Mouse (Mus musculus) embryonic facial prominence, embryonic 14.5 days (tissue): Measurements from ENCODE around the gene Sh2d2a. TPM values are rescaled to one million over a fixed set of nuclear protein-coding genes. Genes with fewer than 3 reads are reported as not detected.

Experiments
- ATAC-seq: fragments of 200-750 bp; cut with Nextera tagmentation; 2 replicates; pipeline ENCODE4 v1.8.0; 2017; ENCODE audit warnings: low read depth, moderate number of reproducible peaks, moderate TSS enrichment
- DNase-seq: peaks from one replicate; pipeline ENCODE4 v3.0.0-alpha.2; 2015; ENCODE audit warnings: low spot score
- H3K27ac ChIP-seq: fragments of 300-500 bp; sonication (generic); replicated peaks from 2 replicates; pipeline ENCODE4 v1.5.1; 2014; ENCODE audit warnings: low read depth, mild to moderate bottlenecking, low read length, moderate library complexity
- H3K27me3 ChIP-seq: fragments of 300-500 bp; sonication (generic); replicated peaks from 2 replicates; pipeline ENCODE4 v1.6.1; 2014; ENCODE audit warnings: low read length; ENCODE audit not compliant: control insufficient read depth, insufficient read depth
- H3K36me3 ChIP-seq: fragments of 300-500 bp; sonication (generic); 2 replicates; pipeline ENCODE4 v1.6.1; 2014; ENCODE audit warnings: low read length, mixed read lengths; ENCODE audit not compliant: control insufficient read depth, insufficient read depth
- H3K4me1 ChIP-seq: fragments of 300-500 bp; sonication (generic); 2 replicates; pipeline ENCODE4 v1.6.1; 2014; ENCODE audit warnings: antibody characterized with exemption, low read length; ENCODE audit not compliant: control insufficient read depth, insufficient read depth
- H3K4me2 ChIP-seq: fragments of 300-500 bp; sonication (generic); 2 replicates; pipeline ENCODE4 v1.6.1; 2014; ENCODE audit warnings: low read depth, mild to moderate bottlenecking, low read length, moderate library complexity, mixed read lengths
- H3K4me3 ChIP-seq: fragments of 300-500 bp; sonication (generic); 2 replicates; pipeline ENCODE4 v1.5.1; 2014; ENCODE audit warnings: low read depth, mild to moderate bottlenecking, low read length
- H3K9ac ChIP-seq: fragments of 300-500 bp; sonication (generic); 2 replicates; pipeline ENCODE4 v1.6.1; 2014; ENCODE audit warnings: low read depth, mild to moderate bottlenecking, low read length, moderate library complexity, mixed read lengths
- H3K9me3 ChIP-seq: fragments of 300-500 bp; sonication (generic); 2 replicates; pipeline ENCODE4 v1.6.1; 2016; ENCODE audit warnings: low read length; ENCODE audit not compliant: control insufficient read depth
- WGBS: fragments of 180-500 bp; shearing (Covaris S2); extraction: QIAGEN DNeasy Blood & Tissue Kit; methylation state at CpG from one replicate; pipeline ENCODE4 v1.1.7; 2014; 5-methylcytosine and 5-hydroxymethylcytosine counted together
- polyA plus RNA-seq: library from polyadenylated mRNA; unstranded; fragments of >200 nt; fragmentation: Nextera tagmentation; extraction: Ambion mirVana; gene quantifications from 2 replicates; pipeline ENCODE4 v1.2.1, GENCODE M21; 2014

Gene Sh2d2a
- polyA plus RNA-seq = 0.08 TPM in 1 of 2 replicates, not detected in the other

- Histone ChIP-seq H3K9ac (no peak within 1 kb of the TSS), H3K4me2 (no peak within 1 kb of the TSS), H3K9me3 (no peaks in the 10 kb centered on the region), H3K27me3 (no peaks in the 10 kb centered on the region), H3K4me3 (no peak within 1 kb of the TSS), H3K4me1 (no peaks in the 10 kb centered on the region), H3K36me3 (no peaks in the 10 kb centered on the region), H3K27ac (no peak within 1 kb of the TSS)
- 64% methylated on average over 7 of the region's 7 CpGs for WGBS
- DNase-seq (no peak), ATAC-seq (no peak)
These were observed at the start of gene Sh2d2a for GRCm38 (mm10) chr3:87846650-87847110. TSS of gene Sh2d2a (plus strand) at chr3:87846755.

GRCm38 (mm10) chr3:87801681-87802080 lies 44.9 kb upstream of the Sh2d2a start:
- DNase-seq (no peak), ATAC-seq (no peak)
- Histone ChIP-seq H3K27ac (no peak overlapping the region), H3K4me1 (peaks cover 21% of the 10 kb centered on the region), H3K4me2 (no peak overlapping the region), H3K9me3 (no peaks in the 10 kb centered on the region), H3K9ac (no peak overlapping the region), H3K27me3 (peaks cover 65% of the 10 kb centered on the region), H3K4me3 (no peak overlapping the region), H3K36me3 (no peaks in the 10 kb centered on the region)
- WGBS = 68% methylated on average over 4 of the region's 5 CpGs

- Histone ChIP-seq H3K4me3 (0 out of 2 replicates have a peak overlapping the region, but pooled peaks have one; percentile 17), H3K4me2 (peak overlapping the region; percentile 44), H3K27me3 (peaks cover 66% of the 10 kb centered on the region), H3K27ac (no peak overlapping the region), H3K9ac (no peak overlapping the region), H3K4me1 (0 out of 2 replicates have a peak, but pooled peaks cover 4% of the 10 kb centered on the region), H3K9me3 (no peaks in the 10 kb centered on the region), H3K36me3 (no peaks in the 10 kb centered on the region)
- WGBS = 6% methylated on average over 26 of the region's 26 CpGs
- no peak for DNase-seq
- no peak for ATAC-seq
These were observed 42.4 kb upstream of the Sh2d2a start for GRCm38 (mm10) chr3:87804038-87804677.

- Histone ChIP-seq H3K4me3 (peak overlapping the region; percentile 26), H3K36me3 (no peaks in the 10 kb centered on the region), H3K27me3 (peaks cover 56% of the 10 kb centered on the region), H3K4me2 (peak overlapping the region; percentile 30), H3K4me1 (0 out of 2 replicates have a peak, but pooled peaks cover 4% of the 10 kb centered on the region), H3K9ac (no peak overlapping the region), H3K27ac (no peak overlapping the region), H3K9me3 (no peaks in the 10 kb centered on the region)
- peak; percentile 53; the same call in 1 of the 2 replicates for ATAC-seq
- no peak for DNase-seq
- WGBS = 5% methylated on average over 28 of the region's 28 CpGs
These were observed 37.1 kb upstream of the Sh2d2a start for GRCm38 (mm10) chr3:87809322-87809962.

GRCm38 (mm10) chr3:87811297-87811696 lies 35.3 kb upstream of the Sh2d2a start:
- Histone ChIP-seq H3K27me3 (peaks cover 53% of the 10 kb centered on the region), H3K36me3 (no peaks in the 10 kb centered on the region), H3K4me3 (no peak overlapping the region), H3K9ac (no peak overlapping the region), H3K4me1 (0 out of 2 replicates have a peak, but pooled peaks cover 4% of the 10 kb centered on the region), H3K27ac (no peak overlapping the region), H3K9me3 (no peaks in the 10 kb centered on the region), H3K4me2 (no peak overlapping the region)
- no peak for DNase-seq
- ATAC-seq = no peak
- 83% methylated on average over 8 of the region's 8 CpGs for WGBS

- H3K27ac ChIP-seq = no peak overlapping the region
These were observed 34.1 kb upstream of the Sh2d2a start for GRCm38 (mm10) chr3:87812413-87812812.

GRCm38 (mm10) chr3:87812873-87813272 lies 33.7 kb upstream of the Sh2d2a start:
- Histone ChIP-seq H3K4me1 (0 out of 2 replicates have a peak, but pooled peaks cover 4% of the 10 kb centered on the region), H3K36me3 (no peaks in the 10 kb centered on the region), H3K9me3 (no peaks in the 10 kb centered on the region), H3K4me2 (no peak overlapping the region), H3K27ac (no peak overlapping the region), H3K9ac (no peak overlapping the region), H3K27me3 (peaks cover 42% of the 10 kb centered on the region), H3K4me3 (no peak overlapping the region)
- DNase-seq = no peak
- ATAC-seq = no peak
- 48% methylated on average over 10 of the region's 10 CpGs for WGBS

More at GRCm38 (mm10) chr3:87812413-87812812, 34.1 kb upstream of the Sh2d2a start:
- ATAC-seq = no peak
- H3K9me3 ChIP-seq = no peaks in the 10 kb centered on the region
- H3K27me3 ChIP-seq = peaks cover 46% of the 10 kb centered on the region
- no peaks in the 10 kb centered on the region for H3K36me3 ChIP-seq
- no peak overlapping the region for H3K4me2 ChIP-seq
- no peak overlapping the region for H3K4me3 ChIP-seq
- 36% methylated on average over 4 of the region's 4 CpGs for WGBS
- H3K9ac ChIP-seq = no peak overlapping the region
- H3K4me1 ChIP-seq = 0 out of 2 replicates have a peak, but pooled peaks cover 4% of the 10 kb centered on the region
- DNase-seq = no peak

GRCm38 (mm10) chr3:87816166-87816565 lies 30.4 kb upstream of the Sh2d2a start:
- 53% methylated on average over 6 of the region's 6 CpGs for WGBS
- H3K9me3 ChIP-seq = no peaks in the 10 kb centered on the region
- H3K27ac ChIP-seq = no peak overlapping the region
- no peak overlapping the region for H3K4me2 ChIP-seq
- H3K27me3 ChIP-seq = peaks cover 9% of the 10 kb centered on the region
- H3K4me1 ChIP-seq = no peaks in the 10 kb centered on the region
- no peaks in the 10 kb centered on the region for H3K36me3 ChIP-seq
- no peak overlapping the region for H3K4me3 ChIP-seq
- ATAC-seq (no peak), DNase-seq (no peak)
- no peak overlapping the region for H3K9ac ChIP-seq
